Mouse (Mus musculus): ENCODE data around the gene Slain2. TPM values are rescaled to one million over a fixed set of nuclear protein-coding genes. Genes with fewer than 3 reads are reported as not detected.
"Not testable (repeated sequence)": the region's sequence is repeated elsewhere in the genome, so short reads cannot be mapped to it uniquely, and the experiment has no call there.

Gene Slain2
- total RNA-seq, 2 experiments from 2014 or later: 96.4 to 101 TPM

DNA sequence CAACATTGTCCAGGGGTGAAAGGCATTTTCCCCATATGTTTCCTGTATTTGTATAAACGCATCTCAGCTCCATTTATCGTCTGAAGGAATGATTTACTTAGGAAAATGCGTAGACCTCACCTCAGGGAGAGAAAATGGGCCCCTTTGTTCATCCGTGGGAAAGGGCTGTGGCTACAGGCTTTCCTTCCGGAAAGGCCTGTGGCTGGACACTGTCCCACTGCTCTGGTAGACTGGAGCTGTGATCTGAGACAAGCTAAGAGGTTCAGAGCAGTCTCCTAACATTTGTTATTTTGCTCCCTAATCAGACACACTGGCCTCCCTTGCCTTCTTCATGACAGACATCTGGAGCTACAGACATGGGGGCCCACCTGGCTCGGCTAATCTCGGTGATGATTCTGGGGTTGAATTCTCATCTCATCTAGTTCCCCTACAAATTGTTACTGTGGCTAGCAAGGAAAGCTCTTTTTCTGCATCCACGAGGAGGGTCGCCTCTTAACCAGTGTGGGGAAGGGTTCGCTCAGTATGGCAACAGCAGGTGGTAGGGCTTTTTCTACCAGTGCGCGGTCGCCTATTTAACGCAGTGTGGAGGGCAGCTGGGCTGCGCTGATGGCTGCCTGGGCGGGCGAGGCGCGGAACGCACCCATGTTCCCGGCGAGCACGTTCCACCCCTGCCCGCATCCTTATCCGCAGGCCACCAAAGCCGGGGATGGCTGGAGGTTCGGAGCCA is 98.9 kb downstream of the Slain2 start:
- not testable (repeated sequence) for DNase-seq

DNA sequence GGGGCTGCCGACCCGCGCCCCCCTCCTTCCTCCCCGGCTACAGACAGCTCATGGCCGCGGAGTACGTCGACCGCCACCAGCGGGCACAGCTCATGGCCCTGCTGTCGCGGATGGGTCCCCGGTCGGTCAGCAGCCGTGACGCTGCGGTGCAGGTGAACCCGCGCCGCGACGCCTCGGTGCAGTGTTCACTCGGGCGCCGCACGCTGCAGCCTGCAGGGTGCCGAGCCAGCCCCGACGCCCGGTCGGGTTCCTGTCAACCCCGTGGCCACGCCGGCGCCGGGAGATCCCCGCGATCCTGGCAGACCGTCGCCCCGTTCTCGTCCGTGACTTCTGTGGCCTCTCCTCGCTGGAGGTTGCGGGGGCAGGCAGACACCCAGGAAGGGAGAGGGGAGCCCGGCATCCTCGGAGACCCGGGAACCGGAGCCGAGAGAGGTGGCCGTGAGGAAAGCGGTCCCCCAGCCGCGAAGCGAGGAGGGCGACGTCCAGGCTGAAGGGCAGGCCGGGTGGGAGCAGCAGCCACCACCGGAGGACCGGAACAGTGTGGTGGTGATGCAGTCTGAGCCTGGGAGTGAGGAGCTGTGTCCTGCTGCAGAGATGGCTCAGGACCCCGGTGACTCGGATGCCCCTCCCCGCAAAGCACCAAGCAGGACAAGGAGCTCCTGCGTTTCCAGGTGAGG is 99.6 kb downstream of the Slain2 start:
- DNase-seq: not testable (repeated sequence)

GRCm38 (mm10) chr5:73014745-73015144 is 100.6 kb downstream of the Slain2 start:
- DNase-seq: no peak

DNA sequence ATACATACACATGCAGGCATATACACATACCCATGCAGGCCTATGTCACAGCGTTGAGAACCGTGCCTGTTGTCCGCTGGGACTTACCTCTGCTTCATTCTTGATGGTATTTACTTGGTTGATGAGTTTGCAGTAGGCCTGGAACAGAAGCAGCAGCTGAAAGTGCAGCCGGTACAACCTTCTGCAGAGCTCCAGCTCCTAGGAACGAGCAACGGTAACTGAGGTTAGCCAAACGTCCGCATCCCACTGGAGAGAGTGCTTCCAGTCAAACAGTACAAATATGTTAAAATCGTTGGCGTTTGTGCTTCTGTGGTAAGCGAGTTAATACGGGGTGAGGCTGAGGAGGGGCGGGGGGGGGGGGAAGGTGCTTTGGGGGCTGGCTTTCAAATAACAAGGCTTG is 109.7 kb downstream of the Slain2 start:
- DNase-seq: no peak

Other genes with a start within 250 kb of the Slain2 start
- gene Txk, start 161.5 kb upstream of the Slain2 start, total RNA-seq (2021): under 1 TPM in 1 of 2 experiments, not detected in 1; 0.11 TPM
- 1 to 10 TPM; 1.8 to 1.9 TPM for gene Tec, start 45.8 kb upstream of the Slain2 start, total RNA-seq (2021)
- gene Gm10135, start 60.4 kb downstream of the Slain2 start, total RNA-seq (2021): not detected
- gene Slc10a4, start 92.6 kb downstream of the Slain2 start, total RNA-seq (2021): not detected